Comparison of ENCODE assay signal across 12 mouse cellular contexts in genomic region chr6:91727361-91727760, GRCm38 (mm10). TPM values are rescaled to one million over a fixed set of nuclear protein-coding genes. Genes with fewer than 3 reads are reported as not detected.
DNase-seq lines count a peak whose midpoint lies in the region; ATAC-seq lines count a peak whose summit lies in the region.
"Had no signal": no experiment of that assay in that cellular context is flagged by ENCODE, and none has a peak within 500 bp of the region (broad histone marks: within the 10 kb centered on the region; RNA-seq: fewer than 3 reads in every experiment).

No protein-coding gene starts in this region.

- H3K4me2 ChIP-seq in kidney, embryonic 14.5 days (replicated peaks; ENCODE audit: low read depth, low read length) = no peak overlapping the region
- H3K4me2 ChIP-seq: lung, embryonic 15.5 days had no signal

- DNase-seq in kidney, adult 18-20 months = peak; percentile 77
- DNase-seq in adrenal gland, adult 18-20 months (ENCODE audit: low spot score in 2 of 2) = peak; percentile 72 to 78
- peak; percentile 83 for DNase-seq in adrenal gland, postnatal 14 days
- DNase-seq in kidney, postnatal 10 days = peak; percentile 75
- DNase-seq in frontal cortex, postnatal 25 days (ENCODE audit: low spot score in 2 of 2) = no peak
- no peak for DNase-seq in left cerebral cortex, postnatal 14 days (ENCODE audit: low spot score in 2 of 2)
- DNase-seq: cerebellum, adult 2 months; embryo, embryonic 11 days; liver; spleen, adult 18-20 months had no signal

- WGBS in kidney, embryonic 14.5 days = 75% methylated on average over 1 of the region's 1 CpGs

- no peak overlapping the region for H3K4me3 ChIP-seq in kidney, embryonic 14.5 days (ENCODE audit: low read length)
- H3K4me3 ChIP-seq: lung, embryonic 15.5 days had no signal

- H3K36me3 ChIP-seq in kidney, embryonic 14.5 days (ENCODE audit: control insufficient read depth, insufficient read depth, low read length) = peaks cover 85% of the 10 kb centered on the region

- no peak overlapping the region for H3K27ac ChIP-seq in kidney, embryonic 14.5 days (ENCODE audit: low read depth, low read length)
- H3K27ac ChIP-seq: lung, embryonic 15.5 days had no signal

- intact Hi-C loops in left cerebral cortex, postnatal 14 days (cut with DNase I) = no loop called here

- ATAC-seq in kidney, embryonic 14.5 days (ENCODE audit: low FRiP score, low TSS enrichment) = no peak

- H3K9me3 ChIP-seq in kidney, embryonic 14.5 days (ENCODE audit: control insufficient read depth, low read length) = no peaks in the 10 kb centered on the region
- H3K9me3 ChIP-seq: lung, embryonic 15.5 days had no signal

- H3K9ac ChIP-seq in kidney, embryonic 14.5 days (ENCODE audit: low read depth, low read length) = no peak overlapping the region
- H3K9ac ChIP-seq: lung, embryonic 15.5 days had no signal

- peaks cover 19% of the 10 kb centered on the region for H3K4me1 ChIP-seq in kidney, embryonic 14.5 days (ENCODE audit: control insufficient read depth, insufficient read depth, low read length)

- no peaks in the 10 kb centered on the region for H3K27me3 ChIP-seq in kidney, embryonic 14.5 days (ENCODE audit: control insufficient read depth, insufficient read depth, low read length)
- H3K27me3 ChIP-seq: lung, embryonic 15.5 days had no signal

RNA-seq across cellular contexts. Expression of gene Slc6a6, which starts 43.5 kb away (rescaled TPM):
- 51.7 and 95.1 TPM in 2 replicates for polyA plus RNA-seq in kidney, embryonic 14.5 days (2014; fragmentation: Nextera tagmentation; extraction: Ambion mirVana)
- total RNA-seq in adrenal gland, adult 18-20 months (2021) = 100 to 1,000 TPM; 209 to 474 TPM
- 259 and 278 TPM in 2 replicates for total RNA-seq in adrenal gland, postnatal 14 days (2021)
- total RNA-seq in left cerebral cortex, postnatal 14 days (2021) = 100 to 1,000 TPM; 159 to 165 TPM

Comparison
In these comparisons a context has a peak if more than half of its experiments do, and no peak if none do; other contexts are left out.
1. DNase-seq: peak in kidney, adult 18-20 months (single experiment), adrenal gland, adult 18-20 months (2 of 2), adrenal gland, postnatal 14 days (single experiment) and kidney, postnatal 10 days (single experiment); none in frontal cortex, postnatal 25 days (0 of 2) and left cerebral cortex, postnatal 14 days (0 of 2).